ENCODE assay signal across 8 mouse cellular contexts in genomic region chr6:86547880-86548367, GRCm38 (mm10). TPM values are rescaled to one million over a fixed set of nuclear protein-coding genes. Genes with fewer than 3 reads are reported as not detected.
DNase-seq lines count a peak whose midpoint lies in the region; ATAC-seq and TF ChIP-seq lines count a peak whose summit lies in the region.
"Had no signal": no experiment of that assay in that cellular context is flagged by ENCODE, and none has a peak within 500 bp of the region (broad histone marks: within the 10 kb centered on the region; RNA-seq: fewer than 3 reads in every experiment).

No protein-coding gene starts in this region.

- no peak overlapping the region for H3K9ac ChIP-seq in heart, embryonic 14.5 days (ENCODE audit: low read length)
- no peak overlapping the region for H3K9ac ChIP-seq in forebrain, postnatal 0 days
- H3K9ac ChIP-seq in neural tube, embryonic 15.5 days (replicated peaks): no peak overlapping the region
- H3K9ac ChIP-seq: neural tube, embryonic 12.5 days had no signal

- peak; percentile 55 for DNase-seq in c-Kit-positive CD71-positive TER-119-negative erythroid progenitor cells, embryonic 14.5 days (ENCODE audit: low read depth)
- peak; percentile 40 to 55 for DNase-seq in kidney, postnatal 4 days
- no peak for DNase-seq in forebrain, postnatal 0 days
- no peak for DNase-seq in right cerebral cortex, adult 2 months (ENCODE audit: low spot score in 2 of 2)

- no peak overlapping the region for H3K4me3 ChIP-seq in heart, embryonic 14.5 days (ENCODE audit: control insufficient read depth in 1 of 2, insufficient read depth in 1 of 2, low read depth in 1 of 2, low read length in 2 of 2)
- no peak overlapping the region for H3K4me3 ChIP-seq in forebrain, postnatal 0 days (ENCODE audit: low read depth, low read length)
- no peak overlapping the region for H3K4me3 ChIP-seq in neural tube, embryonic 15.5 days (replicated peaks)
- H3K4me3 ChIP-seq: neural tube, embryonic 12.5 days had no signal

- H3K36me3 ChIP-seq in heart, embryonic 14.5 days (ENCODE audit: control insufficient read depth, insufficient read depth, low read length): peaks cover 41% of the 10 kb centered on the region
- peaks cover 53% of the 10 kb centered on the region for H3K36me3 ChIP-seq in forebrain, postnatal 0 days (ENCODE audit: insufficient read depth)
- peaks cover 63% of the 10 kb centered on the region for H3K36me3 ChIP-seq in neural tube, embryonic 15.5 days

- no peak for ATAC-seq in heart, embryonic 14.5 days (ENCODE audit: insufficient number of reproducible peaks, insufficient read depth, low FRiP score, low read depth)
- ATAC-seq in monocyte, adult 5-6 weeks (replicated peaks; ENCODE audit: insufficient number of reproducible peaks, low FRiP score, low TSS enrichment, poor library complexity, severe bottlenecking): peak; percentile 57; the same call in 1 of the 2 replicates
- no peak for ATAC-seq in forebrain, postnatal 0 days
- ATAC-seq in neural tube, embryonic 15.5 days (ENCODE audit: low FRiP score): no peak

- no peaks in the 10 kb centered on the region for H3K27me3 ChIP-seq in heart, embryonic 14.5 days (ENCODE audit: control insufficient read depth, insufficient read depth, low read length)
- no peaks in the 10 kb centered on the region for H3K27me3 ChIP-seq in forebrain, postnatal 0 days (ENCODE audit: insufficient read depth, low read length)
- H3K27me3 ChIP-seq in neural tube, embryonic 15.5 days (replicated peaks): no peaks in the 10 kb centered on the region
- H3K27me3 ChIP-seq: neural tube, embryonic 12.5 days had no signal

- H3K4me1 ChIP-seq in heart, embryonic 14.5 days (ENCODE audit: control insufficient read depth in 2 of 2, insufficient read depth in 2 of 2, low read length in 2 of 2): 0 out of 4 replicates have a peak, but pooled peaks cover 0 to 4% of the 10 kb centered on the region in 2 experiments
- H3K4me1 ChIP-seq in forebrain, postnatal 0 days (ENCODE audit: insufficient read depth): no peaks in the 10 kb centered on the region
- H3K4me1 ChIP-seq in neural tube, embryonic 15.5 days: no peaks in the 10 kb centered on the region
- H3K4me1 ChIP-seq: neural tube, embryonic 12.5 days had no signal

- no peak for TF ChIP-seq CTCF in forebrain, postnatal 0 days (IDR thresholded peaks at IDR 0.05; ENCODE audit: low read depth)

- H3K9me3 ChIP-seq in heart, embryonic 14.5 days (ENCODE audit: control insufficient read depth, low read length): no peaks in the 10 kb centered on the region
- H3K9me3 ChIP-seq in forebrain, postnatal 0 days (ENCODE audit: low read length): no peaks in the 10 kb centered on the region
- no peaks in the 10 kb centered on the region for H3K9me3 ChIP-seq in neural tube, embryonic 15.5 days (replicated peaks)
- H3K9me3 ChIP-seq: neural tube, embryonic 12.5 days had no signal

- peak overlapping the region; percentile 11; the same call in 1 of the 2 replicates for H3K4me2 ChIP-seq in heart, embryonic 14.5 days (ENCODE audit: low read length)
- H3K4me2 ChIP-seq in forebrain, postnatal 0 days (ENCODE audit: low read depth): no peak overlapping the region
- H3K4me2 ChIP-seq in neural tube, embryonic 15.5 days: no peak overlapping the region
- H3K4me2 ChIP-seq: neural tube, embryonic 12.5 days had no signal

- peak overlapping the region; percentile 2 to 10; a peak in 2 of 4 replicates for H3K27ac ChIP-seq in heart, embryonic 14.5 days (replicated peaks in 1 of 2; ENCODE audit: control insufficient read depth in 1 of 2, insufficient read depth in 1 of 2, low read depth in 2 of 2, low read length in 2 of 2)
- H3K27ac ChIP-seq in forebrain, postnatal 0 days (ENCODE audit: low read depth, low read length): no peak overlapping the region
- no peak overlapping the region for H3K27ac ChIP-seq in neural tube, embryonic 15.5 days (replicated peaks)
- H3K27ac ChIP-seq: neural tube, embryonic 12.5 days had no signal

- 56% methylated on average over 8 of the region's 8 CpGs for WGBS in heart, embryonic 14.5 days
- 94% methylated on average over 8 of the region's 8 CpGs for WGBS in forebrain, postnatal 0 days
- WGBS in neural tube, embryonic 15.5 days: 89% methylated on average over 8 of the region's 8 CpGs

RNA-seq across cellular contexts. Expression of gene Pcbp1, which starts 21.8 kb away (rescaled TPM):
- polyA plus RNA-seq in heart, embryonic 14.5 days (2014; fragmentation: Nextera tagmentation; extraction: Ambion mirVana): 297 and 312 TPM in 2 replicates
- 36.4 to 57.1 TPM (median 52.3 TPM) in 3 replicates for total RNA-seq in monocyte, adult 5-6 weeks (2017)
- total RNA-seq in forebrain, postnatal 0 days (2014; rRNA removed): 45.7 and 49.3 TPM in 2 replicates
- 340 and 351 TPM in 2 replicates for polyA plus RNA-seq in forebrain, postnatal 0 days (2015; fragmentation: Nextera tagmentation; extraction: Ambion mirVana)
- 331 and 342 TPM in 2 replicates for polyA plus RNA-seq in neural tube, embryonic 15.5 days (2015; fragmentation: Nextera tagmentation; extraction: Ambion mirVana)

Comparison
In these comparisons a context has a peak if more than half of its experiments do, and no peak if none do; other contexts are left out.
1. DNase-seq: peak in c-Kit-positive CD71-positive TER-119-negative erythroid progenitor cells, embryonic 14.5 days (single experiment) and kidney, postnatal 4 days (2 of 2); none in forebrain, postnatal 0 days (single experiment) and right cerebral cortex, adult 2 months (0 of 2).
2. H3K27ac ChIP-seq: peak in heart, embryonic 14.5 days (2 of 2); none in forebrain, postnatal 0 days (single experiment) and neural tube, embryonic 15.5 days (single experiment).